Comparison of ENCODE assay signal across 15 mouse cellular contexts in the genomic region with DNA sequence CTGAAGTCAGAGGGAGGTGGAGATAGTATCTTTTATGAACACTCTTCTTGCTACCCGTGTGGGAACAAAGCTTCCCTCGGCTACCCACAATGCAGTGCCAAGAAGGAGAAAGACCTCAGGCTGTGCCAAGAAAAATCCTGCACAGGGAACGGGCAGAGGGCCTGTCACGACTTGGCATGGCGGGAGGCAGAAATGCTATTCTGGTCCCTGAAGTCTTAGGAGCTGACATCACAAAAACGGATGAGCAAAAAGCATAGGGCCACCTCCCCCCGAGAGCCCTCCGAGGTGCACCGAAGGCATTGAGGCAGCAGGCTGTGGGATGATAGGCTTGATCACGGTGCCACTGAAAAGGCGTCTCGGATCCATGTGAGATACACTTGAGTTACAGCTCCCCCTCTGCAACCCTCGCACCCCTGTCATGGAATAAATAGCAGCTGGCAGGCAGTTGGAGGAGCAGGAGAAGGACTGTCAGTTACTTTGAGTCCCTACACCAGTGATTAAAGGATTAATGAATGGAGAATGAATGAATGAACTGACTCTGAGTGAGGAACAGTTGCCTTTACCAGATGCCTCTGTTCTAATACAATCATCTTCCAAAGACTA. TPM values are rescaled to one million over a fixed set of nuclear protein-coding genes. Genes with fewer than 3 reads are reported as not detected.
DNase-seq lines count a peak whose midpoint lies in the region; ATAC-seq lines count a peak whose summit lies in the region.
"Had no signal": no experiment of that assay in that cellular context is flagged by ENCODE, and none has a peak within 500 bp of the region (broad histone marks: within the 10 kb centered on the region; RNA-seq: fewer than 3 reads in every experiment).

No protein-coding gene starts in this region.

- peak; percentile 62 for ATAC-seq in frontal cortex, adult (ENCODE audit: low TSS enrichment)
- ATAC-seq in intestine, embryonic 15.5 days, result no peak
- ATAC-seq: Patski had no signal

- no peak overlapping the region for H3K27ac ChIP-seq in intestine, embryonic 15.5 days
- H3K27ac ChIP-seq: hindbrain, embryonic 13.5 days had no signal

- H3K9ac ChIP-seq in intestine, embryonic 15.5 days, result no peak overlapping the region
- H3K9ac ChIP-seq: hindbrain, embryonic 13.5 days; limb, embryonic 15.5 days; lung, embryonic 14.5 days had no signal

- no peaks in the 10 kb centered on the region for H3K27me3 ChIP-seq in intestine, embryonic 15.5 days (replicated peaks)
- H3K27me3 ChIP-seq: hindbrain, embryonic 13.5 days; limb, embryonic 15.5 days had no signal

- H3K9me3 ChIP-seq in intestine, embryonic 15.5 days, result no peaks in the 10 kb centered on the region
- H3K9me3 ChIP-seq: limb, embryonic 15.5 days had no signal

- H3K4me3 ChIP-seq in intestine, embryonic 15.5 days (replicated peaks), result no peak overlapping the region
- H3K4me3 ChIP-seq: hindbrain, embryonic 13.5 days; limb, embryonic 15.5 days; myocyte had no signal

- peak; percentile 21 to 22 for DNase-seq in cerebellum, adult 18-20 months
- DNase-seq in cerebellum, adult 11-12 months, result no peak
- no peak for DNase-seq in frontal cortex, postnatal 10 days (ENCODE audit: low spot score in 2 of 2)
- DNase-seq in layer of hippocampus, adult 9-11 months, result peak; percentile 45
- DNase-seq in layer of hippocampus, adult 11-12 months (ENCODE audit: low spot score), result no peak
- DNase-seq in fibroblast of lung, adult 2 months (ENCODE audit: low read depth), result peak; percentile 58
- DNase-seq: kidney, postnatal 4 days; lung, embryonic 14.5 days had no signal

- H3K36me3 ChIP-seq in intestine, embryonic 15.5 days, result no peaks in the 10 kb centered on the region
- H3K36me3 ChIP-seq: hindbrain, embryonic 13.5 days; limb, embryonic 15.5 days had no signal

- H3K4me1 ChIP-seq in intestine, embryonic 15.5 days (replicated peaks), result peaks cover 5% of the 10 kb centered on the region; the same call in 1 of the 2 replicates
- H3K4me1 ChIP-seq: hindbrain, embryonic 13.5 days had no signal

- H3K4me2 ChIP-seq in intestine, embryonic 15.5 days (replicated peaks), result no peak overlapping the region
- H3K4me2 ChIP-seq: heart, embryonic 11.5 days; hindbrain, embryonic 13.5 days; limb, embryonic 15.5 days; lung, embryonic 14.5 days had no signal

- 83% methylated on average over 13 of the region's 13 CpGs for WGBS in intestine, embryonic 15.5 days

RNA-seq across cellular contexts. Expression of gene Lyzl4, which starts 48.8 kb away (rescaled TPM):
- not detected in 2 replicates for polyA plus RNA-seq in intestine, embryonic 15.5 days (2015; fragmentation: Nextera tagmentation; extraction: Ambion mirVana)
- polyA plus RNA-seq: heart, embryonic 11.5 days; hindbrain, embryonic 13.5 days; lung, embryonic 14.5 days; myocyte; Patski had no signal

RNA-seq across cellular contexts. Expression of gene Vipr1, which starts 49.5 kb away (rescaled TPM):
- polyA plus RNA-seq in intestine, embryonic 15.5 days (2015; fragmentation: Nextera tagmentation; extraction: Ambion mirVana), result 6.1 and 7.0 TPM in 2 replicates
- polyA plus RNA-seq: Patski had no signal

Comparison
In these comparisons a context has a peak if more than half of its experiments do, and no peak if none do; other contexts are left out.
1. DNase-seq: peak in cerebellum, adult 18-20 months (2 of 2), layer of hippocampus, adult 9-11 months (single experiment) and fibroblast of lung, adult 2 months (single experiment); none in cerebellum, adult 11-12 months (single experiment), frontal cortex, postnatal 10 days (0 of 2) and layer of hippocampus, adult 11-12 months (single experiment).